Mouse (Mus musculus) gastrocnemius, adult 8-10 months (tissue): ENCODE data around the gene Masp1. TPM values are rescaled to one million over a fixed set of nuclear protein-coding genes. Genes with fewer than 3 reads are reported as not detected.

Experiments
- DNase-seq, 2 experiments: peaks; one replicate each; pipeline ENCODE4 v3.0.0; 2022; ENCODE audit warnings: low spot score in 2 of 2
- total RNA-seq, 4 experiments: library from RNA; stranded (reverse); gene quantifications; 2 replicates each; pipeline ENCODE4 v1.2.4; 2022

Gene Masp1
- total RNA-seq, 4 experiments from 2014 or later: 7.2 to 11.9 (median 9.1) TPM

- peak; percentile 22 to 68 for DNase-seq
These were observed 4.8 kb downstream of the Masp1 start for GRCm38 (mm10) chr16:23515766-23516165.

DNA sequence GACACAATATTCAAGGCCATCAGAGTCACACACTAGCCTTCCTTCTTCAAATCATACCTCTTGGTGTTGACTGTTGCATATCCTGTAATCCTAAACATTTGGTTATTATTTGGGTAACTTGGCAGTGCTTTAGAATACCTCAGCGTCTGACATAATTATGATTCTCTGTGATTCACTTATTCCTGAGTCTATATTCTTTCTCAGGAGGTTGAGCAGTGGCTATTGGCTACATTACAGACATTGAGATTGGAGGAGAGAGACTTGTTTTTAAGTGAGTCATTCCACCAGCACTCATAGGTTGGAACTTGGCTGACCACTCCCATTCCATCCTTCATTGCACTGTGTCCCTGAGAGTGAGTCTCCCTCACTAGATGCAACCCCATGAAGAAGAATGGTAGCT, 7.2 kb downstream of the Masp1 start:
- DNase-seq: no peak

DNA sequence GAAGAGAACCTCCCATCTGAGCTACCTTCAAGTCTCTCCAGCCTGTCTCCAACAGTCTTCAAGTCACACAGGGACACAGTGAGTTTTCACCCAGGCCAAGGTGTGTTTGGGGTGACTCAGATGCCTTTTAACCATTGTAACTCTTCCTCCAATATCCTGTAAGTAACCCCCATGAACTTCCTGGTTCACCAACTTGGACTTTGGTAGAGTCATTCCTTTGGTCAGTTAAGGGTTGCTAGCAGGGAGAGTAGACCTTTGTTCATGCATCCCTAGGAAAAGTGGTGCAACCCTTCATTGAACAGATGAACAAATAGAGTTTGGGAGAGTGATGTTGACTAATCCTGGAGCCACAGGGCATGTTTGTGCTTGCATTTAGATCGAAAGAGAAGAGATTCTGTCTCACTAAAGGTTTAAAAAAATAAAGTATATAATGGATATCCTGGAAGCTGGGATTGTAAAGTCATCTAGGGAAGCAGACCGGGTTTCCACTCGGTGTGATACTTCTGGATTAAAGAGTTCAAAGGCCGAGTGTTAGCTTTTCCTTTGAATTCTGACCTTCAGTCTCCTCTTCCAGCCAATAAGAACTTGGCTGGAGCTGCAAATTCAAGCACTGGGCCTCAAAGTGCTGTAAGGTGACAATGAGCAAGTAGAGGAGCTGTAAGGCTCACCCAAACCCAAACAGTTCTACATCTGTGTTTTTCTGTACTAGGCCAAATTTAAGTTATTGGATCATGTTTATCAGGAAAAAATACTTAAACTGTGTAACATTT, 9.3 kb downstream of the Masp1 start:
- DNase-seq: no peak

DNA sequence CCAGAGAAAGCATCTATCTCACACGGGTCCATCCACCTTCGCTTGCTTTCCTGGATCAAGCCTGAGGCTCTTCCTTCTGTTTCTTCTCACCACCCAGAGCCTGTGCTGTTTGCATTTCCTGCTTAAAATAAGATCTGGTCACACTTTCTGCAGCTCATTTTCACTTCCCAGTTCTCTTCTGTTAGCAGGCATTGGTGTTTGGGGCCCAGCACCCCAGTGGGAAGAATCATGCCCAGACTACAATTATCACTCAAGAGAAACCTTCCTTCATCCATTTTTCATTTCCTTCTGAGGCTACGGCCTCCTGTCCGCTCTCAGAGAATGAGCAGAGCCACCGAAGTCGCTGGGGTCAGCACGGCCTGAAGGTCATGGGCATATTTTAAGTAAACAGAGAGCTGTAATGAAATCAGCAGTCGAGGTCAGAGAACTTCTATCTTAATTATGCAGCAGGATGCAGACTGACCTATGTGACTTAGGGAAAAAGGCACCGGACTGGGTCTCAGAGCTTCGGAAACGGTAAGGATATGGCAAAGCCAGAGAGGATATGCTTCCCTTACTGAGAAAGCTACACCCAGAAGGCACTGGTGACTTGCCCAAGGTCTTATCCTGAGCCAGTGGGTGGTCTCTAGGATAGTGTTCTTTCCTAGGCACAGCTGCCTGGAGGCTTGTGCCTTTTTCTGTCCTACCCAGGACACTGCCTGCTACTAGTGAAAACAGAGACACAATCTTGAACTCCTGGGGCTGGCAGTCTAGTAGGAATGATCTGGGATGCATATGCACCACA, 14.5 kb downstream of the Masp1 start:
- DNase-seq: no peak

DNA sequence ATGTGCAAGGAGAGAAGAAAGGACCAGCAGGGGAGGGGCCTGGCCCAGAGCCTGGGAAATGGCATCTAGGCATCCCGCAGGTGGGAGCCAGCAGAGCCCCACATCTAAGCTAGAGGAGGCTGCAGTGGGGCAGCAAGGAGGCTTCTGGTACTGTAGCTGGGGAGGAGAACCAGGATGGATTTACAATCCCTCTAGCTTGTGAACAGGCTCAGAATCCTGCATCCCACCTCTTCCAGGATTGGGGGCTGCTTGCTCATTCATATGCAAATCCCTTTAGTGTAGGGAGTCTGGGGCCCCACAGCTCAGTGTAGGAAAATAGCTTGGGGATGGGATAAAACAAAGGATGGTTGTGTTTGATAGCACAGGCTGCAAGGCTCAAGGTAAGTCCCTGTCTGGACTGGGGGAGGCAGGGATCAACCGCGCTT, 16.3 kb downstream of the Masp1 start:
- no peak for DNase-seq

GRCm38 (mm10) chr16:23503351-23503750, 17.3 kb downstream of the Masp1 start:
- no peak for DNase-seq

GRCm38 (mm10) chr16:23502478-23502877, 18.1 kb downstream of the Masp1 start:
- DNase-seq: no peak

DNA sequence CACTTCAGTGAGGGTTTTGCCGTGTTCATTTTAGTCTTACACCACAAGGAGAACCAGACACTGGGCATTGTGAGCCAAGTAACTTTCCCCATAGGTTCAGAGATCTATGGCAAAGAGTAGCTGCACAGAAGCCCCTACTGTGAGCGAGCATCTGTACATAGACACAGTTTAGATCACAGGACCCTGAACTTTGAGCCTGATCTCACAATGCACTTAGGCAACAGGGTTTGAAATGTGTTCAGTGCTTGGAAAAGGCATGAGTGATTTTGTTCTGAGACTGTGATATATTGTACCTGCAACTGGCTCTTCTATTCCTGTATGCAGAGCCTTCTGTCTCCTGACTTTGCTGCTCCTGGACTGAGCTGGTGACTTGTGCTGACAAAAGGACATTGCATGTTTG, 19.3 kb downstream of the Masp1 start:
- DNase-seq: no peak

- no peak for DNase-seq
These were observed 20.1 kb downstream of the Masp1 start for GRCm38 (mm10) chr16:23500558-23500957.

DNA sequence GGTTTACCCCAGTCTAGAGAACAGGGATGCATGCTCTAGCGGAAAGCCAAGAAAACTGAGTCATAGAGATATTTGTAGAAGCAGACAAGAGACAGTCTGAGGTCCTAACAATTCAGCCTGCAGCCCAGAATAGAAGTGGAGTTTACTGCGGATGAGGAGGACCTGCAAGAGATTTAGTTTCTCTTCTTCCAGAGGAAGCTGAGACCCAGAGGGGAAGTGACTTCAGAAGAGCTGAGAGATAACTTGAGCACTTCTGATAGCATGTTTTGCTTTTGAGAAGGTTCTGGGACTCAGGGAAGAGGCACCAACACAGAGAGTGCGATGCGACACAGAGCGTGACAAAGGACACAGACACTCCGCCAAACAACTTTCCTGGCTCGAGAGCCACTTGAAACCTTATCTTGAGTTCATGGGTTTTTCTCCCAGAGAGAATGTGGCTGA, 21.9 kb downstream of the Masp1 start:
- peak in 1 of 2 experiments; percentile 27 for DNase-seq

DNA sequence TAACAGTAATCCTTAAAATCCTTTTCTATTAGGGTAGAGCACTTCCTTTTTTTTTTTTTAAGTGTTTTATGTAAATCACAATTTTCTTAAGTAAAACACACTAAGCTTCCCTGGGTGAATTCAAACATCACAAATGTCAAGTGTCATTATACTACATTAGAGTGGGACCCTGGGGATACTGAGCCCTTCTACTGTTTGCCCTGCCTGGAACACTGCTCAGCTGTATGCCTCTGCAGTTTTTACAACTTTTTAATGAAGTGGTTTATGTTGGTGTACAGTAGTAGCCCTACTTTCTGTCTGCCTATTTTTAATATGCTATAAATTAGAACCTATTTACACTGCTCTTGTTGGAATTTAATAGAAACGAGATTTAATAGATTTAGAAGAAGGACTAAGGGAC, 22.7 kb downstream of the Masp1 start:
- DNase-seq: no peak

DNA sequence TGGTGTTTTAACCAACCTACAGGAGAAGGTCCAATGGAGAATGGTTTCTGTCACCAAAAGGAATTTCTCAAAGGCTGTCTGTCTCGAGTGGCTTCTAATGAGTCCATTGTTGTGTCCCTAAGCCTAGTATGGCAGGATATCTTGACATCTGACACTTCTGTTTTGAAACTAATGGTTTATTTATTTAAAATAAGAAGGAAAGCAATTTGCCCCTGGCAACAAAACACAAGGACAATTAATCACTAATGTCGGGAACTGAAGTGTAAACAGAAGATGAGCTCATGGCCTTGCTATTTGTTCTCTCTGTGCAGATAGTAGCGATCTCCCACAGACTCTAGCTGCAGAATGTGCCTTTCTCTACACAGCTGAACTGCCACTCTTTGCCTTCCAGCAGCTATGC, 23.2 kb downstream of the Masp1 start:
- no peak for DNase-seq

DNA sequence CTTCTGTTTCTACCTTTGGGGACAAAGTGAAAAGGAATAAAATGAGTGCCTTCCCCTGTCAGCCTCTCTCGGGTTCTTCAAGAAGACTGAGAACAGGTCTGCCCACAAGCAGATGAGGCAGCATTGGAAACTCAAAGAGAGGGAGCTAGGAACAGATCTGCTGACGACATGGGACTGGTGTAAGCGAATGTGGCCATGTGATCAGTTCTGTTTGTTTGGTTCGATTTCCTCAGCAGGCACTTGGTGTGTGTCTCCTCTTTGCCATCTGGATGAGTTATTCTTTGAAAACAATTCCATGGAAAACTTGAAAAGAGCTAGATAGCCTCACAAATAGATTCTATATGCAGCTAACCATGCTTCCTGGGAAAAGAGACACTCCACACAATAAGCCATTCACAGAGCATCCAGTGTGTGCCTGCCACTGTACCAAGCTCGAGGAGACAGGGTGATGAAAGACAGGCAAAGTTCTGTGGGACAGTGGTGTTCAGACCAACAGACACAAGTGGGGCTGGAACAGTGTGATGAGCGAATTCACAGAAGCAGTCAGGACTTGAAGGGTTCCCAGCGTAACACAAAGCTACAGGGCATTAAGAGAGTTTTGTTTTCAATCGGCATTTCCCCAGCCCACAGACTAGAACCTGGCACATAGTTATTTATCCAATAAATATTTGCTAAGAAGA, 24.2 kb downstream of the Masp1 start:
- DNase-seq: no peak

- no peak for DNase-seq
These were observed 27.8 kb downstream of the Masp1 start for GRCm38 (mm10) chr16:23492783-23493182.

- no peak for DNase-seq
These were observed 37.3 kb downstream of the Masp1 start for GRCm38 (mm10) chr16:23483292-23483691.

GRCm38 (mm10) chr16:23482846-23483245, 37.8 kb downstream of the Masp1 start:
- DNase-seq: no peak

- no peak for DNase-seq
These were observed 38.4 kb downstream of the Masp1 start for GRCm38 (mm10) chr16:23482218-23482617.

- no peak for DNase-seq
These were observed 40.6 kb downstream of the Masp1 start for GRCm38 (mm10) chr16:23479872-23480603.

DNA sequence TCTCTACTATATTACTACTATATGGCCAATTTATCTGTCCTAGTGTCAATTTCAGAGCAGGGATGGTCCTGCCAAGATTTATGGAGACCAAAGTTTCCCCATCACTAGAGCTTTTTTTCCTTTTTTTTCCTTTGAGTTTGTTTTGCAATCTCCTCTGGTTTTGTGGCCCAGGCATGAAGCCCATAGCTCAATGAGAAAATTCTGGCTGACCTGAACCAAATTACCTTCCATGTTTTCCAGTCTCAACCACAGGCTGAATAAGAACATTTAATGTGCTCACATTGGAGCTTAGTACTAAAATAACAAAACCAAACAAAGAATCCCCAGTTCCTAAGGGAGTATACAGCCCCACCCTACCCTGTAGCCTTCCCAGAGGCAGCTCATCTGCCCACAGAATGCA, 44.0 kb downstream of the Masp1 start:
- no peak for DNase-seq

DNA sequence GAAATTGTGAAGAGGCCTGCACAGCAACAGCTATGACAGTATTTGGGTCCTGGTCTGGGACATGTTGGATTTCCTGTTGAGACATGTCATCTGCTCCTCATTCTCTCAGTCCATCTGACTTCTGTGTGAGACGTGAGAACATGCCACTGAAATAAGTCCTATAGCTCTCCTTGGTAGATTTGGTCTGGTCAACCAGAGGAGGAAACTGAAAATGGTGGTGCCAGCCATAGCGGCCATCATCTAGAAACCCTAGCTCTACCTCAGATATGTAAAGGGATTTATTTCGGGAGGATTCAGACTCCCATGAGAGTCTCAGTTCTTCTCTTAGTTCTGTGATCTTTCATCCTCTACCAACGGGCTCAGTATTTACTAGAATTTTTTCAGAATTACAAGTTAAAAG, 45.0 kb downstream of the Masp1 start:
- no peak for DNase-seq

- DNase-seq: no peak
These were observed 48.6 kb downstream of the Masp1 start for GRCm38 (mm10) chr16:23472046-23472445.
